Mouse (Mus musculus) intestine, postnatal 0 days (tissue): ENCODE results near the gene Pde4d. TPM values are rescaled to one million over a fixed set of nuclear protein-coding genes. Genes with fewer than 3 reads are reported as not detected.
"Not testable (repeated sequence)": the region's sequence is repeated elsewhere in the genome, so short reads cannot be mapped to it uniquely, and the experiment has no call there.

Source experiments
- ATAC-seq: fragments of 200-750 bp; cut with Nextera tagmentation; 2 replicates; pipeline ENCODE4 v1.8.0; 2017; ENCODE audit warnings: mild to moderate bottlenecking, moderate TSS enrichment, moderate library complexity
- H3K27ac ChIP-seq: fragments of 300-500 bp; sonication (generic); 2 replicates; pipeline ENCODE4 v1.5.1; 2014; ENCODE audit warnings: mild to moderate bottlenecking, low read depth, low read length, moderate library complexity
- H3K27me3 ChIP-seq: fragments of 300-500 bp; sonication (generic); replicated peaks from 2 replicates; pipeline ENCODE4 v1.6.1; 2014; ENCODE audit warnings: low read length, mixed read lengths; ENCODE audit not compliant: control insufficient read depth, insufficient read depth
- H3K36me3 ChIP-seq: fragments of 300-500 bp; sonication (generic); 2 replicates; pipeline ENCODE4 v1.6.1; 2014; ENCODE audit warnings: mild to moderate bottlenecking, moderate library complexity; ENCODE audit not compliant: control insufficient read depth, insufficient read depth
- H3K4me1 ChIP-seq: fragments of 300-500 bp; sonication (generic); replicated peaks from 2 replicates; pipeline ENCODE4 v1.6.1; 2014; ENCODE audit warnings: antibody characterized with exemption, low read length, mixed read lengths; ENCODE audit not compliant: control insufficient read depth, insufficient read depth
- H3K4me2 ChIP-seq: fragments of 300-500 bp; sonication (generic); replicated peaks from 2 replicates; pipeline ENCODE4 v1.6.1; 2014; ENCODE audit warnings: low read depth, mild to moderate bottlenecking, moderate library complexity
- H3K4me3 ChIP-seq: fragments of 300-500 bp; sonication (generic); 2 replicates; pipeline ENCODE4 v1.5.1; 2014; ENCODE audit warnings: low read depth, low read length
- H3K9ac ChIP-seq: fragments of 300-500 bp; sonication (generic); 2 replicates; pipeline ENCODE4 v1.6.1; 2014; ENCODE audit warnings: mild to moderate bottlenecking, low read depth, low read length
- H3K9me3 ChIP-seq: fragments of 300-500 bp; sonication (generic); 2 replicates; pipeline ENCODE4 v1.6.1; 2016; ENCODE audit warnings: mixed run types; ENCODE audit not compliant: control insufficient read depth
- CTCF ChIP-seq: sonication (generic); IDR thresholded peaks from 2 replicates; pipeline ENCODE4 v1.5.1; 2016; ENCODE audit warnings: low read depth, mild to moderate bottlenecking, control low read depth, antibody characterized with exemption, moderate library complexity
- WGBS: fragments of 180-500 bp; shearing (Covaris S2); extraction: QIAGEN DNeasy Blood & Tissue Kit; methylation state at CpG from one replicate; pipeline ENCODE4 v1.1.7; 2014; 5-methylcytosine and 5-hydroxymethylcytosine counted together
- polyA plus RNA-seq: library from polyadenylated mRNA; unstranded; fragments of >200 nt; fragmentation: Nextera tagmentation; extraction: Ambion mirVana; gene quantifications from 2 replicates; pipeline ENCODE4 v1.2.1, GENCODE M21; 2015

Gene Pde4d
- polyA plus RNA-seq, 1 experiment from 2014 or later, result 17.8 TPM

- 0 out of 2 replicates have a peak, but pooled peaks cover 2% of the 10 kb centered on the region for H3K4me1 ChIP-seq
- WGBS, result 63% methylated on average over 14 of the region's 14 CpGs
- no peaks in the 10 kb centered on the region for H3K36me3 ChIP-seq
- no peaks in the 10 kb centered on the region for H3K27me3 ChIP-seq
- peak; percentile 17; the same call in 1 of the 2 replicates for TF ChIP-seq CTCF
- no peak overlapping the region for H3K4me2 ChIP-seq
- ATAC-seq, result no peak
- no peak overlapping the region for H3K9ac ChIP-seq
- no peak overlapping the region for H3K4me3 ChIP-seq
- no peaks in the 10 kb centered on the region for H3K9me3 ChIP-seq
- H3K27ac ChIP-seq, result no peak overlapping the region
These were observed 1450.0 kb downstream of the Pde4d start for GRCm38 (mm10) chr13:109899442-109900428.

- TF ChIP-seq CTCF, result no peak
- no peak for ATAC-seq
- H3K4me2 ChIP-seq, result peak overlapping the region; percentile 88; the same call in 1 of the 2 replicates
- 69% methylated on average over 5 of the region's 5 CpGs for WGBS
- H3K27ac ChIP-seq, result no peak overlapping the region
- H3K4me3 ChIP-seq, result peak overlapping the region; percentile 66; the same call in 1 of the 2 replicates
- H3K9me3 ChIP-seq, result no peaks in the 10 kb centered on the region
- no peaks in the 10 kb centered on the region for H3K27me3 ChIP-seq
- no peak overlapping the region for H3K9ac ChIP-seq
- H3K36me3 ChIP-seq, result no peaks in the 10 kb centered on the region
- 0 out of 2 replicates have a peak, but pooled peaks cover 2% of the 10 kb centered on the region for H3K4me1 ChIP-seq
These were observed 1452.1 kb downstream of the Pde4d start for GRCm38 (mm10) chr13:109901811-109902210.

- not testable (repeated sequence) for H3K27me3 ChIP-seq, H3K9me3 ChIP-seq, H3K4me1 ChIP-seq, H3K36me3 ChIP-seq
- Histone ChIP-seq H3K4me3 (peak overlapping the region; percentile 66), H3K27ac (0 out of 2 replicates have a peak overlapping the region, but pooled peaks have one; percentile 5), H3K9ac (peak overlapping the region; percentile 71), H3K4me2 (peak overlapping the region; percentile 88)
- peak; percentile 28 for ATAC-seq
- WGBS, result under 1% methylated on average over 28 of the region's 28 CpGs
These were observed 1452.7 kb downstream of the Pde4d start for GRCm38 (mm10) chr13:109902460-109902854.

GRCm38 (mm10) chr13:109902855-109903763 lies 1453.4 kb downstream of the Pde4d start:
- ATAC-seq, result peak; percentile 73
- peak overlapping the region; percentile 88 for H3K4me2 ChIP-seq
- 0 out of 2 replicates have a peak overlapping the region, but pooled peaks have one; percentile 5 for H3K27ac ChIP-seq
- TF ChIP-seq CTCF, result peak; percentile 68
- H3K4me1 ChIP-seq, result 0 out of 2 replicates have a peak, but pooled peaks cover 2% of the 10 kb centered on the region
- WGBS, result 2% methylated on average over 89 of the region's 91 CpGs
- peak overlapping the region; percentile 71 for H3K9ac ChIP-seq
- H3K27me3 ChIP-seq, result no peaks in the 10 kb centered on the region
- no peaks in the 10 kb centered on the region for H3K36me3 ChIP-seq
- no peaks in the 10 kb centered on the region for H3K9me3 ChIP-seq
- peak overlapping the region; percentile 66 for H3K4me3 ChIP-seq

GRCm38 (mm10) chr13:109903764-109904510 lies 1454.2 kb downstream of the Pde4d start:
- WGBS, result 57% methylated on average over 14 of the region's 14 CpGs
- Histone ChIP-seq H3K27ac (no peak overlapping the region), H3K4me1 (0 out of 2 replicates have a peak, but pooled peaks cover 2% of the 10 kb centered on the region), H3K4me3 (peak overlapping the region; percentile 66), H3K36me3 (no peaks in the 10 kb centered on the region), H3K27me3 (no peaks in the 10 kb centered on the region), H3K9me3 (no peaks in the 10 kb centered on the region), H3K4me2 (peak overlapping the region; percentile 88), H3K9ac (peak overlapping the region; percentile 71; the same call in 1 of the 2 replicates)
- no peak for TF ChIP-seq CTCF
- ATAC-seq, result no peak
